Mouse (Mus musculus) testis, adult 2 months (tissue): ENCODE results near the gene Klf12. TPM values are rescaled to one million over a fixed set of nuclear protein-coding genes. Genes with fewer than 3 reads are reported as not detected.

Experiments used
- H3K27ac ChIP-seq: fragments of 200-500 bp; 2 replicates; pipeline ENCODE4 v1.5.1; 2012; ENCODE audit warnings: low read depth, low read length; ENCODE audit not compliant: control insufficient read depth, insufficient read depth
- H3K27me3 ChIP-seq: fragments of 200-500 bp; 2 replicates; pipeline ENCODE4 v1.6.1; 2012; ENCODE audit warnings: mild to moderate bottlenecking, low read length, moderate library complexity; ENCODE audit not compliant: control insufficient read depth, insufficient read depth
- H3K36me3 ChIP-seq: fragments of 200-500 bp; 2 replicates; pipeline ENCODE4 v1.6.1; 2012; ENCODE audit warnings: mild to moderate bottlenecking, low read length; ENCODE audit not compliant: control insufficient read depth, insufficient read depth
- H3K4me1 ChIP-seq: fragments of 200-500 bp; 2 replicates; pipeline ENCODE4 v1.6.1; 2012; ENCODE audit warnings: low read length; ENCODE audit not compliant: control insufficient read depth, insufficient read depth
- H3K4me3 ChIP-seq: fragments of 200-500 bp; 2 replicates; pipeline ENCODE4 v1.5.1; 2012; ENCODE audit warnings: low read depth, mild to moderate bottlenecking, low read length, moderate library complexity, mixed read lengths; ENCODE audit not compliant: control insufficient read depth
- CTCF ChIP-seq: fragments of 200-500 bp; IDR thresholded peaks from 2 replicates; pipeline ENCODE4 v1.5.1; 2012; ENCODE audit warnings: low read depth, mild to moderate bottlenecking, inconsistent platforms, low read length, moderate library complexity; ENCODE audit not compliant: control insufficient read depth, insufficient read depth, insufficient replicate concordance
- POLR2A ChIP-seq: fragments of 200-500 bp; IDR thresholded peaks from 2 replicates; pipeline ENCODE4 v1.6.1; 2012; ENCODE audit warnings: low read depth, mild to moderate bottlenecking, inconsistent platforms, low read length, moderate library complexity; ENCODE audit not compliant: control insufficient read depth
- polyA plus RNA-seq: library from polyadenylated mRNA; depleted of rRNA; stranded (reverse); fragments of >200 nt; gene quantifications from 2 replicates; pipeline ENCODE4 v1.2.3, GENCODE M21; 2012

The Klf12 gene
- polyA plus RNA-seq, 1 experiment: 7.9 TPM

GRCm38 (mm10) chr14:100231384-100231783 lies 53.1 kb downstream of the Klf12 start:
- TF ChIP-seq POLR2A: no peak
- no peak for TF ChIP-seq CTCF
- no peak overlapping the region for H3K4me3 ChIP-seq
- no peak overlapping the region for H3K27ac ChIP-seq
- no peaks in the 10 kb centered on the region for H3K36me3 ChIP-seq
- H3K4me1 ChIP-seq: no peaks in the 10 kb centered on the region
- H3K27me3 ChIP-seq: no peaks in the 10 kb centered on the region

- no peak overlapping the region for H3K4me3 ChIP-seq
- no peak for TF ChIP-seq POLR2A
- TF ChIP-seq CTCF: no peak
- no peak overlapping the region for H3K27ac ChIP-seq
- no peaks in the 10 kb centered on the region for H3K4me1 ChIP-seq
- H3K27me3 ChIP-seq: no peaks in the 10 kb centered on the region
- H3K36me3 ChIP-seq: no peaks in the 10 kb centered on the region
Measured at GRCm38 (mm10) chr14:100228120-100228519, 56.4 kb downstream of the Klf12 start.

- no peaks in the 10 kb centered on the region for H3K4me1 ChIP-seq
- TF ChIP-seq CTCF: no peak
- TF ChIP-seq POLR2A: no peak
- H3K4me3 ChIP-seq: no peak overlapping the region
- H3K27ac ChIP-seq: no peak overlapping the region
- H3K36me3 ChIP-seq: no peaks in the 10 kb centered on the region
- no peaks in the 10 kb centered on the region for H3K27me3 ChIP-seq
Measured at GRCm38 (mm10) chr14:100227717-100228116, 56.8 kb downstream of the Klf12 start.

- no peaks in the 10 kb centered on the region for H3K36me3 ChIP-seq
- H3K27ac ChIP-seq: no peak overlapping the region
- H3K4me1 ChIP-seq: no peaks in the 10 kb centered on the region
- TF ChIP-seq CTCF: no peak
- TF ChIP-seq POLR2A: no peak
- H3K4me3 ChIP-seq: no peak overlapping the region
- no peaks in the 10 kb centered on the region for H3K27me3 ChIP-seq
Measured at GRCm38 (mm10) chr14:100224151-100224550, 60.3 kb downstream of the Klf12 start.

DNA sequence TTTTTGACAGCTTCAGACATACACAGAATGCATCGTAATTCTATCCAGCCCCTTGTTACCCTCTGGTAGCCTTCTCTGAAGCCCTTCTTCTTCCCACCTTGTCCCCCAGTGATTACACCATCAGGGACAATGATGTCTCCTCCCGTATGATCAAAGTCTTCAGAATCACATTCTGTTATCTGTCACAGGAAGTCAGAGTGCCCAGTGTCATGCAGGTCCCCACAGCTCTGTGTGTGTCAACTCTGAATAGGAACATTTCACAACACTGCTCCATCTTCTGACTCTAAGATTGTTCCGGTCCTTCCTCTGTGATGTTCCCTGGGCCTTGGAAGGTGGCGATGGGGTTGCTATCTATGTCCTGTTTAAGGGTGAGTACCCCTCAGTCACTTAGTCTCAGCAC lies 62.2 kb downstream of the Klf12 start:
- H3K27ac ChIP-seq: no peak overlapping the region
- no peaks in the 10 kb centered on the region for H3K27me3 ChIP-seq
- TF ChIP-seq POLR2A: no peak
- TF ChIP-seq CTCF: no peak
- no peaks in the 10 kb centered on the region for H3K4me1 ChIP-seq
- H3K36me3 ChIP-seq: no peaks in the 10 kb centered on the region
- no peak overlapping the region for H3K4me3 ChIP-seq

GRCm38 (mm10) chr14:100215213-100215785 lies 69.2 kb downstream of the Klf12 start:
- H3K36me3 ChIP-seq: no peaks in the 10 kb centered on the region
- no peak overlapping the region for H3K27ac ChIP-seq
- H3K27me3 ChIP-seq: no peaks in the 10 kb centered on the region
- peaks cover 5% of the 10 kb centered on the region for H3K4me1 ChIP-seq
- H3K4me3 ChIP-seq: no peak overlapping the region
- no peak for TF ChIP-seq CTCF
- no peak for TF ChIP-seq POLR2A

- no peaks in the 10 kb centered on the region for H3K36me3 ChIP-seq
- no peak overlapping the region for H3K27ac ChIP-seq
- peaks cover 5% of the 10 kb centered on the region for H3K4me1 ChIP-seq
- H3K4me3 ChIP-seq: peak overlapping the region; percentile 75
- TF ChIP-seq CTCF: no peak
- peak; percentile 26; the same call in 1 of the 2 replicates for TF ChIP-seq POLR2A
- H3K27me3 ChIP-seq: no peaks in the 10 kb centered on the region
Measured at GRCm38 (mm10) chr14:100213066-100213465, 71.4 kb downstream of the Klf12 start.

GRCm38 (mm10) chr14:100211826-100212117 lies 72.7 kb downstream of the Klf12 start:
- TF ChIP-seq POLR2A (no peak), CTCF (no peak)
- peak overlapping the region; percentile 48 for H3K4me3 ChIP-seq
- peaks cover 5% of the 10 kb centered on the region for H3K4me1 ChIP-seq
- no peaks in the 10 kb centered on the region for H3K27me3 ChIP-seq
- no peak overlapping the region for H3K27ac ChIP-seq
- H3K36me3 ChIP-seq: no peaks in the 10 kb centered on the region
